Mouse (Mus musculus) gastrocnemius, postnatal 10 days (tissue): ENCODE measurements around the gene Sptbn4. TPM values are rescaled to one million over a fixed set of nuclear protein-coding genes. Genes with fewer than 3 reads are reported as not detected.
A peak's percentile ranks its signal among the peaks of the same experiment; 100 is the strongest.

Source experiments
- DNase-seq: peaks from one replicate; pipeline ENCODE4 v3.0.0; 2021; ENCODE audit warnings: mixed read lengths
- total RNA-seq, 2 experiments: library from RNA; stranded (reverse); gene quantifications; 2 replicates each; pipeline ENCODE4 v1.2.3; 2021

Sptbn4 gene
- total RNA-seq, 2 experiments from 2014 or later, result 0.20 to 0.28 TPM

DNA sequence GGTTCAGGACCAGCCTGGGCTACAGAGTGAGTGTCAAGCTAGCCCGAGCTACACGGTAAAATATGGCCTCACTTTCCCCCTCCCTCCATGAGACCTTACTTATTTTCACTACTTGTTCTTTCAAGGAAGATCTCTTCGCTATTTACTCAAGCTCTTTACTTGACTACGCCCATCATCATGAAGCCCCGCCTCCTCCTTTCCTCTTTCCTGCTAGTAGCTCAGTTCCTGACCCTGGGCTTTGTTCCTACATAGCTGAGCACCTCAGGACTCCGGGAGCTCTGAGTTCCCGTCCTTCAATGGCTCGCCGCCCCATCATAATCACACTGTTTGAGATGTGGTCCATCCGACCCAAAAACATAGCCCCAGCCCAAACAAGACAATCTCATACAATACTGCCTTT, 14.1 kb downstream of the Sptbn4 start:
- DNase-seq, result no peak

DNA sequence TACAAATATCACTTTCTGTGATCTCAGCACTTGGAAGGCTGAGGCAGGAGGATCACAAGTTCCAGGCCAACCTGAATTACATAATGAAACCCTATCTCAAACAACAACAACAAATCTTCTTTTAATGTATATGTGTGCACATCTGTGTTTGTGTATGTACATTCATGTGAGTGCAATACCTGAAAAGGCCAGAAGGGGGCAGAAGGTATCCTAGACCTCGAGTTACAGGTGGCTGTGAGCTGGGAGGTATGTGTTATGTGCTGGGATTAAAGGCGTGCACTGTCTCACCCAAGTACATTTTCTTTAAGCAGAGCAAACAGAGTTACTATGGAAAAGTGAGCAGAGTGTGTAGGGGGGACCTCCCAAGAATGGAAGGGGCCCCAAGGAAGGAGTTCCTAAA, 18.4 kb downstream of the Sptbn4 start:
- no peak for DNase-seq

DNA sequence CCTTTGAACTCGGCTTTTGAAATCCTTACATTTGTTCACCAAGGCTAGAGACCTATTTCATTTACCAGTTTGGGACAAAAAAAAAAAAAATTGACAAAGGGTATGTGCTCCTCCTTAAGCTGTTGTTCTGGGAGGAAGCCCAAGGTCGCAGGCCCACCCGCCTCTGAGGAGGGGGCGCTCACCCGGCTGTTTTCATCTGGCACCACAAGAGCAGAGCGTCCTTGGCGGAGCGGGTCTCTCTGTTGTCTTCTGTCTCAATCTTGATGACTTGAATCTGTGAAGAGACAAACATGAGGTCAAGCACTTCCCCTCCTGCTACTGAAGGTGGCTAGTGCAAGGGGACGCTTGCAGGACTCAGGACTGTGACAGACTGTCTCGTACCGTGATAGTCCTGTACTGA, 19.5 kb downstream of the Sptbn4 start:
- no peak for DNase-seq

- no peak for DNase-seq
Observed at GRCm38 (mm10) chr7:27427387-27427786, 20.1 kb downstream of the Sptbn4 start.

DNA sequence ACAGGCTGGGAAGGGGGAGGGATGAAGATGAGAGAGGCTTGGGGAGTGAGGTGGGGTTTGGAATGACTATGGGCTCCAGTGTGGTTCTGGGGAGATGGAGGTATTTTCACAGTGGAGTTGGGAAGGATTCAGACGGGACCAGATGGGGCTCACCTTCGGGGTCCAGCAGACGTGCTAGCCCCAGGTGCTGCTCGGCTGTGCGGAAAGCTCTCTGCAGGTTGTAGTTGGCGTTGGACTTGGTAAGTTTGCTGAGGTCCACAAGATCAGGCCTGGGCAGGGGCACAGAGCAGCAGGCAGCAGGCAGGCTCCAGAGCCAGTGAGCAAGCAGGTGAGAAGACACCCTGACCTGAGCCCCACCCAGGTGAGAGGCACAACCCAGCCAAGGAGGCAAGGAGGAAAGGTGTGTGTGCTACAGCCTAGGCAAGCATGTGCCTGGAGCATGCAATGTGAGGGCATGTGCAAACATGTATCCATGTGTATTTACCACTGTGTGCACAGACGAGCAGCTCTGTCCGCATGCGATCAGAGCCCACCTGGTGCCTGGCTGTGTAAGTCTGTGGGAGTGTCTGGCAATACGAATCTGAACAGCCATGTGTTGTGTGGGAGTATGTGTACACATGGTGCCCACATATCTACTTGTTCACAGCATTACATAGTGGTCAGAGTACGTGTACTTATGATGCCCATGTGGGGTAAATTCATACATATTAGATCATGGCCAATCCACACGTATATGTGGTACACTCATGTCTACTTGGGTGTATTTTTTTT, 23.7 kb downstream of the Sptbn4 start:
- no peak for DNase-seq

DNA sequence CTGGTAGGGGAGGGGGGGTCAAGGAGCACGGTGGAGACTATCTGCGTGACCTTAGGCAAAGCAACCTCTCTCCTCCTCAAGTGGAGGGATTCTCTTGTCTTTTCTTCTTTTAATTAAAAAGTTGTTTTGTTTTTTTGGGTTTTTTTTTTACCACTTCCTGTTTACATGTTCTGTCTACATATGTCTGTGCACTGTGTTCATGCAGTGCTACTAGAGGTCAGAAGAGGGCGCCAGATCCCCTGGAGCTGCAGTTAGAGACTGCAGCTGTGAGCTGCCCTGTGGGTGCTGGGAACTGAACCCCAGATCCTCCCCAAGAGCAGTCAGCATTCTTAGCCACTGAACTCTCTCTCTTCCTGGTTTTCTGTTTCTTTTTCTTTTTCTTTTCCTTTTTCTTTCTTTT, 28.4 kb downstream of the Sptbn4 start:
- no peak for DNase-seq

- DNase-seq, result no peak
Observed at GRCm38 (mm10) chr7:27417151-27417550, 30.3 kb downstream of the Sptbn4 start.

GRCm38 (mm10) chr7:27408379-27409176, 38.9 kb downstream of the Sptbn4 start:
- peak; percentile 78 for DNase-seq

GRCm38 (mm10) chr7:27407816-27408215, 39.7 kb downstream of the Sptbn4 start:
- DNase-seq, result no peak

DNA sequence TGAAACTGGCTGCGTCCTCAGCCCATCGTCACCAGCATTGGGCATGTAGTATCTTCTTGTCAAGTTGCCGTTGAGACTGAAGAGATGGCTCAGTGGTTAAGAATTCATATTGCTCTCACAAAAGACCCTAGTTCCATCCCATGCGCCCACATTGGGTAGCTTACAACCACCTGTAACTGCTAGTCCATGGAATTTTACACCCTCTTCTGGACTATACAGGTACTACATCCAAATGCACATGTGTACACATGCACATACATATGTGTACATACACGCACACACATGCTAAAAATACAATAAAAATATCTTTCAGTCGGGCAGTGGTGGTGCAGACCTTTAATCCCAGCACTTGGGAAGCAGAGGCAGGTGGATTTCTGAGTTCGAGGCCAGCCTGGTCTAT, 41.0 kb downstream of the Sptbn4 start:
- DNase-seq, result no peak

- DNase-seq, result no peak
Observed at GRCm38 (mm10) chr7:27404203-27404942, 43.1 kb downstream of the Sptbn4 start.

DNA sequence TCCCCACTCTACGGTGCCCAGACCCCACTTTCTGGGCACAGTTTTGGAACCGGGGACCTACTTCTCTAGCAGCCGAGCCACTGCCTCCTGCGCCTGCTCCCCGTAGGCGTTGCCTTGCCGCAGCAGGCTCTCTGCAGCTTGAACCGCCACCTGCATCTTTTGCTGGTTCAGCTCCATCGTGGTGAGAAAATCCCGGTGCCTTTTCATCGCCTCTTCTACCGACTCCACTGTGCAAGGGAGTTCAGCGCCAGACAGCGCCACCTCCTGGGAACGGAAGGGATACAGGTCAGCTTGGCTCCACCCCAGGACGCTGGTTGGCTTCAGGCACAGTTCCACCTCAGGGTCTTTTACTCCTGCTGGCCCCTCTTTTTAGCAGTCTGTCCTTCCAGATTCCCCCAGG, 44.8 kb downstream of the Sptbn4 start:
- DNase-seq, result peak; percentile 65

DNA sequence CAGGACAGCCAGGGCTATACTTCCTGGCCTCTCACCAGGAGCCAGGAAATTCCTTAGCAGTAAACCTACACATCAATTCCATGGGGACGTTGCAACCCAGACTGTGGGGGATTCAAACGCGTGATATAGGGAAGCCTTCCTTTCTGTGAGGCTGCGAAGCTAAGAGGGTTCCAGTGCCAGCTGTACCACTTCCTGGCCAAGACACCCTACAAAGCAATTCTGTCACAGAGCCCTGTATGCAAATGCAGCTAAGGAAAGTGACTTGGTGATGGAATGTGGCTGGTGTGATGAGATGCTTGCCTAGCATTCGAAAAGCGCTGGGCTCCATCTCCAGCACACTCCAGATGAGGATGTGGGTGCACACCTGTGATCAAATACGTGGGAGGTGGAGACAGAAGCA, 46.9 kb downstream of the Sptbn4 start:
- DNase-seq, result no peak

- peak; percentile 42 for DNase-seq
Observed at GRCm38 (mm10) chr7:27397048-27397949, 50.2 kb downstream of the Sptbn4 start.

DNA sequence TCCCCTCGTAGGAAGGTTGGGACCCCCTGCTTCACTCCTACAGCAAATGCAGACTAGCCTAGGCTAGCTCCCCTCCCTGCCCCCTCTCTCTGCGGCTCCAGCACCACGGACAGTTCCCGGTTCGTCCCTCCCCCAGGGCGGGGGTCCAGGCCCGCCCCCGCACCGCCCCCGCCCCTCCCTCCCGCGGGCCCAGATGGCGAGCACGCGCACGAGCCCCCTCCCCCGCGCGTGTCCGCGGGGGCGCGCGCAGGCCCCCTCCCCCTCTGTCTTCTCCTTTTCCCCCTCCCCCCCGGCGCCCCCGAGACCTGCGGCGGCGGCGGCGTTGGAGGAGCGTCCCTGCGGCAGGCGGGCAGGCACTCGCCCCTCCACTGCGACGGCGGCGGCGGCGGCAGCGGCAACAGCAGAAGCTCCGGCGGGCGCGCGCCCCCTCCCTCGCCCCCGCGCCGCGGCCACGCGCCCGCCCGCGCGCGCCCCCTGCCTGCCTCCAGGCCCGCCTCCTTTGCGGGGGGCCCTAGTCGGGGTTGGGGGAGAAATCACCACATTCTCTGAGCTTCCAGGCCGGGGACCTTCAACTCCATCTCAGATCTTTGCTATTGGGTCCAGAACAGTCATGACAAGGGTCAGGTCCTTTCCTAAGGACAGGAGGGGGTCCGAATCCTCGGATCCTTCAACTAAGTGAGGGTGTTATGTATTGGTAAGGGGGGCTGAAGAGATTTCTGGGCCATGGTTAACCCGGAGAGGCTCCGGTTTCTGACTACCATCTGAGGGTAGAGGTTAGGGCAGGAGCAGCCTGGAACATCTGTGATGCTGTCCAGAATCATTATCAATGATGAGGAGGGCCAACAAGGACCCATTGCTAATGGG, 51.1 kb downstream of the Sptbn4 start:
- peak; percentile 36 for DNase-seq

GRCm38 (mm10) chr7:27395521-27396183, 51.8 kb downstream of the Sptbn4 start:
- DNase-seq, result no peak

GRCm38 (mm10) chr7:27391416-27391815, 56.1 kb downstream of the Sptbn4 start:
- no peak for DNase-seq

GRCm38 (mm10) chr7:27389213-27389612, 58.3 kb downstream of the Sptbn4 start:
- no peak for DNase-seq

DNA sequence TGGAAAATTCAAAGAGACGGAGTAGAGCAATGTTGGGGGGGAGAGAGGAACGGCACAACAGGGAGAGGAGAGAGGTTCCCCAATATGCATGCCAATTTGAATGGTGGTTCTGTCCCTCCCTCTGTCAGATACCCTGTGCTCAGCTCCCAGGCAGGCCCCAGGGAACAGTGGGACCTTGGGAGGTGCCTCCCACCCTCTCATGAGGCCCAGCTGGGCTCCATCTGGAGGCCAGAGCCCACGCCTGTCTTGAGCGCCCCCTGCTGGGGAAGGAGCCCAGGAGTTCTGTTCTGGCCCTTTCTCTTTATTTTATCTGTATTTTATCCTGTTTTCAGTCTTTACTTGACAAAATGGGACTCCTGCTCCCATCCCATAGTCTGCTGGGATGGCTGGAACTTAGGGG, 62.8 kb downstream of the Sptbn4 start:
- peak; percentile 80 for DNase-seq

DNA sequence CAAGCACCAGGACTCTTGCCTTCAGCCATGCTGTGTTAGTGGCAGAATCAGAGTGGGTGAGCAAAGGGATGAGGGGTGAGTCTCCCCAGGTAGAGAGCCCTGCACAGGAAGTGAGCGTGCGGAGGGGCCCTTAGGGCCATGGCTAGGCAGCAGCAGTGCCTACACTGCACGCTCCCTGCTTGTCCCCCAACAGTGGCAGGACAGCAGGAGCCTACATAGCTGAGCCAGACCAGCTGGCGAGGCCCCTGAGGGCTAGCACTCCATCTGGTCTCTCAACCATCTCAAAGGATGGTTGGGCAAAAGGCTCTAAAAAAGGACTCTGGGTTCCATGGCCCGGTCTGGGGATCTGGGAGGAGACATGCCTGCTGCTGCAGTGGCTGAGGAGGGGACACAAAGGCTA, 63.4 kb downstream of the Sptbn4 start:
- DNase-seq, result no peak
